Comparison of ENCODE assay signal across 8 mouse cellular contexts in genomic region chr5:65106876-65107772, GRCm38 (mm10). TPM values are rescaled to one million over a fixed set of nuclear protein-coding genes. Genes with fewer than 3 reads are reported as not detected.
DNase-seq lines count a peak whose midpoint lies in the region; ATAC-seq and TF ChIP-seq lines count a peak whose summit lies in the region.

Klhl5 (plus strand) TSS chr5:65107539.

- H3K27me3 ChIP-seq in Patski = no peaks in the 10 kb centered on the region
- no peaks in the 10 kb centered on the region for H3K27me3 ChIP-seq in hindbrain, embryonic 13.5 days

- H3K9ac ChIP-seq in hindbrain, embryonic 13.5 days = peak within 1 kb of the TSS; percentile 86

- POLR2A ChIA-PET in Patski (lab: Charles Lee) = interaction anchor here (0.6 kb wide), 1 partner anchor 92 kb away, joined by 3 read pairs; no protein-coding TSS in a partner anchor

- CTCF ChIA-PET in Patski (lab: Charles Lee) = no interaction called here

- peak within 1 kb of the TSS; percentile 77 for H3K27ac ChIP-seq in hindbrain, embryonic 13.5 days

- no peak for TF ChIP-seq CTCF in Patski (IDR thresholded peaks at IDR 0.05)

- no peaks in the 10 kb centered on the region for H3K36me3 ChIP-seq in hindbrain, embryonic 13.5 days

- H3K4me2 ChIP-seq in hindbrain, embryonic 13.5 days = peak within 1 kb of the TSS; percentile 75

- peak; percentile 37 for DNase-seq in Patski (ENCODE audit: low read depth, low spot score)
- DNase-seq in cerebellum, postnatal 14 days = peak; percentile 88 to 92
- DNase-seq in frontal cortex, postnatal 25 days (ENCODE audit: low spot score in 2 of 2) = peak; percentile 56 to 70
- DNase-seq in layer of hippocampus, postnatal 25 days (ENCODE audit: extremely low spot score in 1 of 2, low spot score in 1 of 2) = peak; percentile 76 to 80
- peak; percentile 95 for DNase-seq in lung, postnatal 14 days
- DNase-seq in ovary, postnatal 36 days (ENCODE audit: low spot score) = peak; percentile 92
- peak; percentile 86 for DNase-seq in thymus, postnatal 25 days

- peak within 1 kb of the TSS; percentile 74 for H3K4me3 ChIP-seq in hindbrain, embryonic 13.5 days

- WGBS in hindbrain, embryonic 13.5 days = 5% methylated on average over 45 of the region's 56 CpGs

- H3K9me3 ChIP-seq in hindbrain, embryonic 13.5 days = no peaks in the 10 kb centered on the region

- in situ Hi-C loops in Patski (cut with MboI; ENCODE audit: low pct_unique_long_range_greater_than_20kb) = no loop called here

- peaks cover 10% of the 10 kb centered on the region; the same call in 1 of the 2 replicates for H3K4me1 ChIP-seq in hindbrain, embryonic 13.5 days (replicated peaks)

- ATAC-seq in Patski = peak; percentile 87
- peak; percentile 93 for ATAC-seq in hindbrain, embryonic 13.5 days (ENCODE audit: low FRiP score)

RNA-seq across cellular contexts. Expression of gene Klhl5, which starts in this region (rescaled TPM):
- 32.0 TPM for polyA plus RNA-seq in Patski (2021)
- polyA plus RNA-seq in hindbrain, embryonic 13.5 days (2015; fragmentation: Nextera tagmentation; extraction: Ambion mirVana) = 42.8 and 52.3 TPM in 2 replicates
- 10 to 100 TPM; 63.6 to 69.3 TPM for total RNA-seq in layer of hippocampus, postnatal 25 days (2021)

Comparison
In these comparisons a context has a peak if more than half of its experiments do, and no peak if none do; other contexts are left out.
1. Peak in every context shown above with its lines: DNase-seq, ATAC-seq, H3K4me3 ChIP-seq and H3K27ac ChIP-seq.
2. DNase-seq: peak in every context shown above with its lines; median percentile 95 in lung, postnatal 14 days; 92 in ovary, postnatal 36 days; 90 in cerebellum, postnatal 14 days; 86 in thymus, postnatal 25 days; 78 in layer of hippocampus, postnatal 25 days; 63 in frontal cortex, postnatal 25 days; 37 in Patski.